Mouse (Mus musculus) lung, embryonic 16.5 days (tissue): ENCODE results near the gene Sppl2b. TPM values are rescaled to one million over a fixed set of nuclear protein-coding genes. Genes with fewer than 3 reads are reported as not detected.
A peak's percentile ranks its signal among the peaks of the same experiment; 100 is the strongest.

Experiments used
- ATAC-seq: fragments of 200-750 bp; cut with Nextera tagmentation; 2 replicates; pipeline ENCODE4 v1.8.0; 2017; ENCODE audit warnings: low read depth, mild to moderate bottlenecking, moderate library complexity
- H3K27ac ChIP-seq: fragments of 300-500 bp; sonication (generic); 2 replicates; pipeline ENCODE4 v1.5.1; 2014; ENCODE audit warnings: mild to moderate bottlenecking, control low read depth, low read length
- H3K27me3 ChIP-seq: fragments of 300-500 bp; sonication (generic); 2 replicates; pipeline ENCODE4 v1.6.1; 2014; ENCODE audit warnings: low read depth, low read length, mixed read lengths; ENCODE audit not compliant: control insufficient read depth, insufficient read depth
- H3K36me3 ChIP-seq: fragments of 300-500 bp; sonication (generic); 2 replicates; pipeline ENCODE4 v1.6.1; 2014; ENCODE audit warnings: low read length; ENCODE audit not compliant: control insufficient read depth, insufficient read depth
- H3K4me1 ChIP-seq: fragments of 300-500 bp; sonication (generic); replicated peaks from 2 replicates; pipeline ENCODE4 v1.6.1; 2014; ENCODE audit warnings: low read length, mixed read lengths; ENCODE audit not compliant: control insufficient read depth, insufficient read depth
- H3K4me2 ChIP-seq: fragments of 300-500 bp; sonication (generic); 2 replicates; pipeline ENCODE4 v1.6.1; 2014; ENCODE audit warnings: low read depth, low read length, control low read depth
- H3K4me3 ChIP-seq: fragments of 300-500 bp; sonication (generic); 2 replicates; pipeline ENCODE4 v1.5.1; 2014; ENCODE audit warnings: mild to moderate bottlenecking, low read length, control low read depth
- H3K9ac ChIP-seq: fragments of 300-500 bp; sonication (generic); 2 replicates; pipeline ENCODE4 v1.6.1; 2014; ENCODE audit warnings: low read length, control low read depth
- H3K9me3 ChIP-seq: fragments of 300-500 bp; sonication (generic); 2 replicates; pipeline ENCODE4 v1.6.1; 2016; ENCODE audit warnings: low read length; ENCODE audit not compliant: control insufficient read depth
- WGBS: fragments of 180-500 bp; shearing (Covaris S2); extraction: QIAGEN DNeasy Blood & Tissue Kit; methylation state at CpG from one replicate; pipeline ENCODE4 v1.1.7; 2014; 5-methylcytosine and 5-hydroxymethylcytosine counted together
- polyA plus RNA-seq: library from polyadenylated mRNA; unstranded; fragments of >200 nt; fragmentation: Nextera tagmentation; extraction: Ambion mirVana; gene quantifications from 2 replicates; pipeline ENCODE4 v1.2.1, GENCODE M21; 2015

Sppl2b gene
- 43.0 and 43.2 TPM in 2 replicates for polyA plus RNA-seq

- Histone ChIP-seq H3K4me1 (peaks cover 27% of the 10 kb centered on the region), H3K9ac (peak within 1 kb of the TSS; percentile 92), H3K36me3 (peaks cover 12% of the 10 kb centered on the region), H3K27me3 (no peaks in the 10 kb centered on the region), H3K9me3 (no peaks in the 10 kb centered on the region), H3K27ac (peak within 1 kb of the TSS; percentile 25), H3K4me3 (peak within 1 kb of the TSS; percentile 94), H3K4me2 (peak within 1 kb of the TSS; percentile 100)
- WGBS: under 1% methylated on average over 76 of the region's 81 CpGs
- ATAC-seq: peak; percentile 88
These were observed at the start of gene Sppl2b, which contains the start of gene Lsm7 for GRCm38 (mm10) chr10:80854913-80855748. Gene Sppl2b (plus strand): TSS chr10:80855275. Gene Lsm7 (minus strand): TSS chr10:80855209.

- Histone ChIP-seq H3K27me3 (peaks cover 13% of the 10 kb centered on the region), H3K4me1 (peaks cover 30% of the 10 kb centered on the region), H3K4me2 (no peak overlapping the region), H3K4me3 (no peak overlapping the region), H3K36me3 (peaks cover 39% of the 10 kb centered on the region), H3K27ac (no peak overlapping the region), H3K9me3 (no peaks in the 10 kb centered on the region), H3K9ac (no peak overlapping the region)
- WGBS: 74% methylated on average over 5 of the region's 5 CpGs
- ATAC-seq: no peak
These were observed 49.8 kb upstream of the Sppl2b start for GRCm38 (mm10) chr10:80805322-80805721.

- Histone ChIP-seq H3K36me3 (peaks cover 39% of the 10 kb centered on the region), H3K4me3 (no peak overlapping the region), H3K4me1 (peaks cover 30% of the 10 kb centered on the region), H3K27ac (no peak overlapping the region), H3K27me3 (peaks cover 17% of the 10 kb centered on the region), H3K4me2 (no peak overlapping the region), H3K9me3 (no peaks in the 10 kb centered on the region), H3K9ac (no peak overlapping the region)
- 10% methylated on average over 3 of the region's 3 CpGs for WGBS
- ATAC-seq: peak; percentile 39
These were observed 49.1 kb upstream of the Sppl2b start for GRCm38 (mm10) chr10:80805925-80806324.

GRCm38 (mm10) chr10:80806341-80807056 is 48.6 kb upstream of the Sppl2b start:
- Histone ChIP-seq H3K36me3 (peaks cover 36% of the 10 kb centered on the region), H3K27me3 (peaks cover 17% of the 10 kb centered on the region), H3K9ac (peak overlapping the region; percentile 63), H3K4me1 (peaks cover 30% of the 10 kb centered on the region), H3K4me2 (peak overlapping the region; percentile 65), H3K4me3 (peak overlapping the region; percentile 53), H3K9me3 (no peaks in the 10 kb centered on the region), H3K27ac (peak overlapping the region; percentile 47)
- WGBS: 39% methylated on average over 34 of the region's 34 CpGs
- no peak; the same call in 1 of the 2 replicates for ATAC-seq

GRCm38 (mm10) chr10:80807057-80807627 is 47.9 kb upstream of the Sppl2b start:
- Histone ChIP-seq H3K9ac (peak overlapping the region; percentile 63), H3K27me3 (peaks cover 17% of the 10 kb centered on the region), H3K4me1 (peaks cover 30% of the 10 kb centered on the region), H3K4me3 (peak overlapping the region; percentile 53), H3K36me3 (peaks cover 30% of the 10 kb centered on the region), H3K4me2 (peak overlapping the region; percentile 65), H3K9me3 (no peaks in the 10 kb centered on the region), H3K27ac (peak overlapping the region; percentile 47)
- WGBS: 2% methylated on average over 57 of the region's 58 CpGs
- ATAC-seq: peak; percentile 75

GRCm38 (mm10) chr10:80808099-80808984 is 46.7 kb upstream of the Sppl2b start:
- Histone ChIP-seq H3K27ac (no peak overlapping the region), H3K9me3 (no peaks in the 10 kb centered on the region), H3K4me1 (peaks cover 30% of the 10 kb centered on the region), H3K27me3 (peaks cover 17% of the 10 kb centered on the region), H3K4me3 (peak overlapping the region; percentile 2; the same call in 1 of the 2 replicates), H3K36me3 (peaks cover 19% of the 10 kb centered on the region), H3K9ac (peak overlapping the region; percentile 25), H3K4me2 (peak overlapping the region; percentile 40)
- ATAC-seq: no peak
- 18% methylated on average over 39 of the region's 40 CpGs for WGBS

- ATAC-seq: no peak
- H3K9ac ChIP-seq: peak overlapping the region; percentile 25
- H3K9me3 ChIP-seq: no peaks in the 10 kb centered on the region
- no peak overlapping the region for H3K27ac ChIP-seq
- 10% methylated on average over 18 of the region's 18 CpGs for WGBS
- H3K4me2 ChIP-seq: peak overlapping the region; percentile 40
- peaks cover 17% of the 10 kb centered on the region for H3K27me3 ChIP-seq
- H3K36me3 ChIP-seq: peaks cover 12% of the 10 kb centered on the region
- peaks cover 30% of the 10 kb centered on the region for H3K4me1 ChIP-seq
- H3K4me3 ChIP-seq: peak overlapping the region; percentile 2; the same call in 1 of the 2 replicates
These were observed 46.0 kb upstream of the Sppl2b start for GRCm38 (mm10) chr10:80808985-80809632.

- no peak overlapping the region for H3K4me3 ChIP-seq
- H3K4me2 ChIP-seq: peak overlapping the region; percentile 17; the same call in 1 of the 2 replicates
- H3K4me1 ChIP-seq: peaks cover 30% of the 10 kb centered on the region
- no peaks in the 10 kb centered on the region for H3K9me3 ChIP-seq
- ATAC-seq: no peak
- peak overlapping the region; percentile 15; the same call in 1 of the 2 replicates for H3K9ac ChIP-seq
- H3K36me3 ChIP-seq: peaks cover 2% of the 10 kb centered on the region
- H3K27ac ChIP-seq: no peak overlapping the region
- H3K27me3 ChIP-seq: peaks cover 17% of the 10 kb centered on the region
- 6% methylated on average over 20 of the region's 20 CpGs for WGBS
These were observed 45.0 kb upstream of the Sppl2b start for GRCm38 (mm10) chr10:80810084-80810483.
